Mouse (Mus musculus): Measurements from ENCODE around the gene Ccdc22.

DNA sequence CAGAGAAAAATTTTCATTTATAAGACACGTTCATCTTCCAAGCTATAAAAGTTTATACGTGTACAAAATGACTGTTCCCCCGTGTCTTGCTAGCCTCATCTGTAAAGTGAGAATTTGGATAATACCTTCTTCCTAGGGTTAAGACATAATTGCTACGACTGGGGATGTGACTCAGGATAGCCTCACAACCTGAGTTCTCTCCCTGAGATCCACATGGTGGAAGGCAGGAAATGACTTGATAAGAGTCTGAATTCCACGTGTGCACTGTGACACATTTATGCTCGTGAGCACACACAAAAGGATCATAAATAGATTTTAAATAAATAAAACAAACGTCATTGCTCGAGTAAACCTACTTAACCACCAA, 241 bp upstream of the Ccdc22 start:
- TF ChIP-seq RCOR1 (conservative IDR thresholded peaks at IDR 0.05; ENCODE audit: low read depth, low read length) (no peak), JUND (conservative IDR thresholded peaks at IDR 0.05; ENCODE audit: low read depth, low read length) (no peak), POLR2AphosphoS2 (IDR thresholded peaks at IDR 0.05; ENCODE audit: low read depth, low read length) (no peak), MAX (IDR thresholded peaks at IDR 0.05; ENCODE audit: low read length) (no peak), POLR2A (IDR thresholded peaks at IDR 0.05; ENCODE audit: low read depth, low read length) (no peak), USF2 (conservative IDR thresholded peaks at IDR 0.05; ENCODE audit: low read depth, low read length) (no peak), CHD2 (IDR thresholded peaks at IDR 0.05; ENCODE audit: low read length) (no peak), CHD1 (IDR thresholded peaks at IDR 0.05; ENCODE audit: low read depth, low read length) (no peak), UBTF (IDR thresholded peaks at IDR 0.05; ENCODE audit: low read depth, low read length) (no peak)
